Mouse (Mus musculus) lung, adult 18-20 months (tissue): ENCODE results near the gene Ccdc157.
"Not testable (repeated sequence)": the region's sequence is repeated elsewhere in the genome, so short reads cannot be mapped to it uniquely, and the experiment has no call there.

Source experiments
- DNase-seq, 2 experiments: peaks; one replicate each; pipeline ENCODE4 v3.0.0; 2022; ENCODE audit warnings: mixed read lengths in 2 of 2

Ccdc157 gene

GRCm38 (mm10) chr11:4182061-4182460 is 22.0 kb upstream of the Ccdc157 start:
- no peak for DNase-seq

- no peak for DNase-seq
Observed at GRCm38 (mm10) chr11:4177716-4178115, 17.6 kb upstream of the Ccdc157 start.

DNA sequence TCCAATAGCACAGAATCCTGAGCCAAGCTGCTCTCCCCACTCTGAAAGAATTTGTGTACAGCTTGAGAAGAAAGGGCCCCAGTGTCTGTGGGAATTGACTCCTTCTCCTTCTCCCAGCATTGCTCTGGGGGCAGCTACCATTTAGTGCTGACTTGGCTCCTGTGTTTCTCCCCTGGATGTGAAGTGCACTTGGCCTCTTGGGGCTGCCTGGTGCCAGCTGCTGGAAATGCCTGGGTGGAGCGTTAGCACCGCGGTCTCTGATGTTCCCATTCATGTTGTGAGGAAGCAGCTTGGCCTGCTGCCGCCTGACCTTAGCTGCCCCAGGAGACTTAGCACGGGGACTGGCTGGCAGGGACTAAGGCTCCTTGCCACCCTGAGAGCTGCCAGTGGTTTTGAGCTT is 14.5 kb upstream of the Ccdc157 start:
- DNase-seq = peak; percentile 65 to 66

- no peak for DNase-seq
Observed at GRCm38 (mm10) chr11:4166467-4167090, 6.5 kb upstream of the Ccdc157 start.

DNA sequence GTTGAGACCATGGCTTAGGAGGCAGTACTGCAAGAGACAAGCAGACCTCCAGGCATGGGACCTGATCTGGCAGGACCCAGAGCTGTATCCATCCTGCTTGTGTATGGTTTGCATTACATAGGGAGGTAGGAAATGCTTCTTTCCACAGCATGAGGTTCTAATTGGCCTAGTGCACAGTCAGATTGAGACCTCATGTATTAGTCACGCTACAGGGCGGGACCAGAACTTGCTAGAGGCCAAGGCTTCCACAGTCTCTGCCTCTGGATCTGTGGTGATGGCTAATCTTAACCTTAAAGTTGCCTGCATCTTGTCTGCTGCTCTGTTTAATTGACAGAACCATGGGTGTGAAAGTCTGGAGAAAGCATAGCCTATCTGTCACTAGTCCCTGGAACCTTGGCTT is 4.6 kb upstream of the Ccdc157 start:
- no peak for DNase-seq

- no peak for DNase-seq
Observed at GRCm38 (mm10) chr11:4160758-4161480, 826 bp upstream of the Ccdc157 start.

GRCm38 (mm10) chr11:4158676-4159075 is 1.4 kb downstream of the Ccdc157 start:
- DNase-seq = no peak

DNA sequence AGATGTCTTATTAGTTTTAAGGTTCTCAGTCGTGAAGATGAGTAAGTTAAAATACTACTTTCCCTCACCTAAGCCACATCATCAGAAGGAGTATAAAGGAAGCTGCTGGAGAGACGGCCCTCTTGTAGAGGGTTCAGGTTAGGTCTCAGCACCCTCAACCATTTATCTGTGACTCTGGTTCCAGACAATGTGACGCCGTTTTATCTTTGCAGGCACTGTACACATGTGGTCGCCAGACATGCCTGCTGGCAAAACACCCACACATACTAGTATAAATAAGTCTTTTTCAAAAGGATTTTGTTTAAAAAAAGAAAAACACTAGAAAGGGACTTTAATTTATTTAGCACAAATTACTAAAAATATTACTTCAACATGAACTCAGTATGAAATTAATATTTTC is 4.5 kb downstream of the Ccdc157 start:
- DNase-seq = no peak

- DNase-seq = no peak
Observed at GRCm38 (mm10) chr11:4153694-4154093, 6.4 kb downstream of the Ccdc157 start.

DNA sequence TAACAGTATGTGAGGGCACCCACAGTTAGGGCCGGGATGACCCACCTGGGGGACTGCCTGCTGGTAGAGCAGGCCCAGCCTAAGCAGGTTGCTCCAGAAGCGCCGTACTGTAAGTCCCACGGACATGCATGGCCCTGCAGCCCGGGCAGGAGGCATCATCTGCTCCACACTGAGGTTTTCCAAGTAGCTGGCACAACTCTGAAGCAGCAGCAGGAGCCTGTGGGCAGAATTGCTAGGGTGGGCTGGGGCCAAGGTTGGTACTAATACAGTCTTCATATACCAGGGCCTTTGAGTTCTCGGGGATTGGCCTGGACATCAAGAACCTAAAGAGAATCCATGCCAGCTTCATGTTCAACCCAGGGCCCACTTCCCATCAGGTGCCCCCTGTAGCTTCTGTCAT is 10.2 kb downstream of the Ccdc157 start:
- DNase-seq = no peak

- DNase-seq = no peak
Observed at GRCm38 (mm10) chr11:4148536-4149156, 11.4 kb downstream of the Ccdc157 start.

DNA sequence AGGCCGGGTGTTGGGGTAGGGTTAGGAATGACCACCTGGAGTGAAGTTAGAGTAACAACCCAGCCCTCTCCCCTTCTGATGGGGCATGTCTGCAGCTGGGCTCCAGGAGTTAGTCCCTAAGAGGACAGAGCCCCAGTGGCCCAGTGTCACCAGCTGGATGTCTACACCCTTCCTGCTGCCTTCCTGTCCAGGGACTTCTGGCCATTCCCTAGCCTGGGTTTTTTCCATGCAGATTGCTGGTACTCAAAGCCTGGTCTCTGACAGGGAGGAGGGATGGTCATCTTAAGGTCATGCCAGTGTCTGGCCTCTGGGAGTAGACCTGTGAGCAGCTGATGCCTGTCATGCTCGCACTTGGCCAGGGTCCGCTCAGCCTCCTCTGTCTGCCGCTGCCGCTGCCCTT is 12.0 kb downstream of the Ccdc157 start:
- DNase-seq = peak; percentile 44 to 55

GRCm38 (mm10) chr11:4147098-4147497 is 13.0 kb downstream of the Ccdc157 start:
- DNase-seq = no peak

DNA sequence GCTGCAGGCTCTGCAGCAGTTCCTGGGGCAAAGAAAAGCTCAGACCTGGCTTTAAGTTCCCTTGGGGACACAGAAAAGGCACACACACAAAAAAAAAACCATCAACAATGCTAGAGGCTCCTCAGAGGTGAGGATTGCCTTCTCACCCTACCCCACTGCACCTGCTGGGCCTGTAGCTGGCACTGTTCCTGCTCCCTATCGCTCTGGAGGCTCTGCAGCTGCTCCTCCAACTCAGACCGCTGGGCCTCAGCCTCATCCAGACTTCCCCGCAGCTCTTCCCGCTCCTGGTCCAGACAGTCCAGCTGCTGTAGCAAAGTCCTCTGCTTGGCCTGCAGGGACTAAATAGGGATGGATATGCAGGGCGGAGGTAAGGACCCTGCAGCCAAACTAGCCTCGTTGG is 13.7 kb downstream of the Ccdc157 start:
- DNase-seq = no peak

GRCm38 (mm10) chr11:4143281-4144062 is 16.6 kb downstream of the Ccdc157 start:
- DNase-seq = no peak

- no peak for DNase-seq
Observed at GRCm38 (mm10) chr11:4142352-4142751, 17.7 kb downstream of the Ccdc157 start.

- DNase-seq = no peak
Observed at GRCm38 (mm10) chr11:4141505-4141904, 18.6 kb downstream of the Ccdc157 start.

- no peak for DNase-seq
Observed at GRCm38 (mm10) chr11:4138964-4139363, 21.1 kb downstream of the Ccdc157 start.

GRCm38 (mm10) chr11:4134986-4135935 is 24.8 kb downstream of the Ccdc157 start, which contains the start of gene Rnf215:
Gene Rnf215 (plus strand): TSS chr11:4135202.
- DNase-seq = peak; percentile 85 to 87

DNA sequence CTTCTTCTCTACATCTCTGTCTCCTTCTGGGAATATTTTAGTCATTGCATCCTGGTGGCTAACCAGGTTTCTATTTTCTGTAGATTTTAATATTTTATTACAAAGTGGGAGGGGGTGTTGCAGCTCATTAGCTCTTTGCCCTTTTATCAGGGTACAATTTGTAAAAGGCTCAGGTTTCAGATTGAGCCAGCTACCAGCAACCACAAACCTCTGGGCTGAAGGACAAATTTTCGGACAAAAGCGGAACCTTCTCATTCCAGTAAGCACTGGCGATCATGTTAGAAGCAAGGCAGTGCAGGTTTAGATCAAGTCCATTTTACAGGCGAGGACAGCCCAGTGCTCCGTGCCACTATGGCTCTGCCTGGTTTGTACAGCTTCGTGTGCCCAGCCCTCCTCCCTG is 25.7 kb downstream of the Ccdc157 start:
- no peak for DNase-seq

- DNase-seq = no peak
Observed at GRCm38 (mm10) chr11:4133450-4133849, 26.6 kb downstream of the Ccdc157 start.

DNA sequence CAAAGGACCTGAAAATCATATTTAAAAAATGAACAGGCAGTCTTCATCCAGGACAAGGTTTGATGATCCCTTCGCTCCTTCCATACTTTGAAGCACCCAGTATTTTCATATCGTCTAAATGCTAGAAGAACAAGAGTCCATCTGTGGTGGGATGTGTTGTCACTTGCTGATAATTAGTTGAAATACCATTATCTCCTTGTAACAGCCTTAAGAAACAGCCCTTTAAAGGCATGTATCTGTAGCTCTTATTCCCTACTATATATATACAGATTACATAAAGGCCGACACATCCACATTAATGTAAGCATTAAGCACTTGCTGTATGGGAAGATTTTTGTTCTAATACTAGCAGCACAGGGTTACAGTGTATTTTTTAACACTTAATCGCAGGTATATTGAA is 31.6 kb downstream of the Ccdc157 start:
- not testable (repeated sequence) for DNase-seq
